Mouse (Mus musculus) ES-E14 (cell line): Measurements from ENCODE around the gene Wdcp. TPM values are rescaled to one million over a fixed set of nuclear protein-coding genes. Genes with fewer than 3 reads are reported as not detected.

Experiments
- DNase-seq: peaks from one replicate; pipeline ENCODE4 v3.0.0-alpha.2; 2013; ENCODE audit warnings: low read depth, low spot score
- H3K27ac ChIP-seq: 2 replicates; pipeline ENCODE4 v1.5.1; 2012; ENCODE audit warnings: low read depth, mild to moderate bottlenecking, low read length, moderate library complexity, mixed read lengths; ENCODE audit not compliant: poor library complexity, insufficient read depth, severe bottlenecking
- H3K36me3 ChIP-seq: 2 replicates; pipeline ENCODE4 v1.6.1; 2012; ENCODE audit warnings: mild to moderate bottlenecking, low read length, moderate library complexity, mixed read lengths; ENCODE audit not compliant: control insufficient read depth, poor library complexity, insufficient read depth, severe bottlenecking
- H3K4me1 ChIP-seq, 2 experiments: fragments of 150-350 bp in 1 of 2; sonication (generic) in 1 of 2; 2 replicates each; pipeline ENCODE4 v1.6.1; 2012; ENCODE audit warnings: low read length in 2 of 2, mild to moderate bottlenecking in 1 of 2, mixed read lengths in 1 of 2; ENCODE audit not compliant: control insufficient read depth in 2 of 2, insufficient read depth in 2 of 2, poor library complexity in 1 of 2
- H3K4me3 ChIP-seq, 2 experiments: fragments of 150-350 bp in 1 of 2; sonication (generic) in 1 of 2; 2 replicates each; pipeline ENCODE4 v1.5.1; 2012; ENCODE audit warnings: low read length in 2 of 2, low read depth in 1 of 2, mild to moderate bottlenecking in 1 of 2, mixed read lengths in 1 of 2; ENCODE audit not compliant: insufficient read depth in 1 of 2, poor library complexity in 1 of 2, severe bottlenecking in 1 of 2
- H3K9ac ChIP-seq: 2 replicates; pipeline ENCODE4 v1.6.1; 2012; ENCODE audit warnings: low read depth, mild to moderate bottlenecking, low read length, mixed read lengths; ENCODE audit not compliant: poor library complexity, insufficient read depth, severe bottlenecking
- H3K9me3 ChIP-seq: fragments of 150-350 bp; sonication (generic); 2 replicates; pipeline ENCODE4 v1.6.1; 2012; ENCODE audit warnings: low read depth, mild to moderate bottlenecking, low read length; ENCODE audit not compliant: control insufficient read depth, insufficient read depth
- CHD2 ChIP-seq: IDR thresholded peaks from 2 replicates; pipeline ENCODE4 v1.6.1; 2014; ENCODE audit warnings: mild to moderate bottlenecking, low read depth, low read length, inconsistent platforms
- HCFC1 ChIP-seq: IDR thresholded peaks from 2 replicates; pipeline ENCODE4 v1.6.1; 2012; ENCODE audit warnings: low read length, inconsistent platforms, borderline replicate concordance; ENCODE audit not compliant: insufficient read depth
- MAFK ChIP-seq: IDR thresholded peaks from 2 replicates; pipeline ENCODE4 v1.6.1; 2014; ENCODE audit warnings: mild to moderate bottlenecking, low read depth, low read length, inconsistent platforms; ENCODE audit not compliant: insufficient read depth
- ZC3H11A ChIP-seq: IDR thresholded peaks from 2 replicates; pipeline ENCODE4 v1.6.1; 2012; ENCODE audit warnings: low read depth, mild to moderate bottlenecking, inconsistent platforms, low read length, borderline replicate concordance
- ZNF384 ChIP-seq: IDR thresholded peaks from 2 replicates; pipeline ENCODE4 v1.6.1; 2012; ENCODE audit warnings: low read depth, low read length, inconsistent platforms
- in situ Hi-C, 2 experiments: fragments of 600-800 bp; cut with MboI; formaldehyde crosslinking; loops; one replicate each; pipeline ENCODE4 v1.15.1; 2025; ENCODE audit warnings: low sequenced_read_pairs in 2 of 2, inconsistent platforms in 1 of 2; ENCODE audit not compliant: unreplicated experiment in 2 of 2
- total RNA-seq: library from RNA; depleted of rRNA; stranded (reverse); fragments of 300-350 nt; gene quantifications from 2 replicates; pipeline ENCODE4 v1.2.3, GENCODE M21; 2012

The Wdcp gene
- total RNA-seq, 1 experiment, result 19.5 TPM

DNA sequence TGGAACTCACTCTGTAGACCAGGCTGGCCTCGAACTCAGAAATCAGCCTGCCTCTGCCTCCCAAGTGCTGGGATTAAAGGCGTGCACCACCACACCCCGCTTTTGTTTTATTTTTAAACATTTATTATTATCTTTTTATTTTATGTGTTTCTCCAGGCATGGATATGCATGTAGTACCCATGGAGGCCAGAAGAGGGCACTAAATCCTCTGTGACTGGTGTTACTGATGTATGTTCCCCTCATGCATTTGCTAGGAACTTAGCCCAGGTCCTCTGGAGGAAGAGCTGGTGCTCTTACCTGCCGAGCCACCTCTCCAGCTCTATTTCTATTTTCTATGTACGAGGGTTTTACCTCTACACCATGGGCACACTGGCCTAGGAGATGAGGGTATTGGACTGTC lies 13.1 kb downstream of the Wdcp start:
- in situ Hi-C loops, result no loop called here
- no peaks in the 10 kb centered on the region for H3K9me3 ChIP-seq
- no peak overlapping the region for H3K9ac ChIP-seq
- H3K36me3 ChIP-seq, result peaks cover 16% of the 10 kb centered on the region
- TF ChIP-seq ZC3H11A (peak; percentile 34), CHD2 (no peak)
- no peak overlapping the region for H3K27ac ChIP-seq
- H3K4me1 ChIP-seq, result peaks cover 4 to 11% of the 10 kb centered on the region in 2 experiments; a peak in 3 of 4 replicates
- no peak for DNase-seq
- no peak overlapping the region for H3K4me3 ChIP-seq

DNA sequence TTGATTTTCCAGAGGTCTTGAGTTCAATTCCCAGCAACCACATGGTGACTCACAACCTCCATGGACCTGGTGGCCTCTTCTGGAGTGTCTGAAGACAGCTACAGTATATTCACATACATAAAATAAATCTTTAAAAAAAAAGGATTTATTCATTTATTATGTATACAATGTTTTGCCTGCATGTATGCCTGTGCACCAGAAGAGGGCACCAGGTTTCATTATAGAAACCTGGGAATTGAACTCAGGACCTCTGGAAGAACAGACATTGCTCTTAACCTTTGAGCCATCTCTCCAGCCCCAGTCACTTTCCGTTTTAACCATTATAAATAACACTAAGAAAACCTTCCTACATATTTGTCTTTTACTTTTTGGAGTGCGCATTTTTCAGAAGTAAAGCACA lies 13.7 kb downstream of the Wdcp start:
- Histone ChIP-seq H3K4me1 (peaks cover 4 to 9% of the 10 kb centered on the region in 2 experiments; a peak in 2 of 4 replicates), H3K36me3 (peaks cover 14% of the 10 kb centered on the region), H3K9ac (no peak overlapping the region), H3K27ac (no peak overlapping the region), H3K9me3 (no peaks in the 10 kb centered on the region), H3K4me3 (no peak overlapping the region)
- no peak for DNase-seq
- in situ Hi-C loops, result no loop called here
- no peak for TF ChIP-seq CHD2
- no peak for TF ChIP-seq ZNF384
- no peak for TF ChIP-seq MAFK
- TF ChIP-seq HCFC1, result no peak
- no peak for TF ChIP-seq ZC3H11A

DNA sequence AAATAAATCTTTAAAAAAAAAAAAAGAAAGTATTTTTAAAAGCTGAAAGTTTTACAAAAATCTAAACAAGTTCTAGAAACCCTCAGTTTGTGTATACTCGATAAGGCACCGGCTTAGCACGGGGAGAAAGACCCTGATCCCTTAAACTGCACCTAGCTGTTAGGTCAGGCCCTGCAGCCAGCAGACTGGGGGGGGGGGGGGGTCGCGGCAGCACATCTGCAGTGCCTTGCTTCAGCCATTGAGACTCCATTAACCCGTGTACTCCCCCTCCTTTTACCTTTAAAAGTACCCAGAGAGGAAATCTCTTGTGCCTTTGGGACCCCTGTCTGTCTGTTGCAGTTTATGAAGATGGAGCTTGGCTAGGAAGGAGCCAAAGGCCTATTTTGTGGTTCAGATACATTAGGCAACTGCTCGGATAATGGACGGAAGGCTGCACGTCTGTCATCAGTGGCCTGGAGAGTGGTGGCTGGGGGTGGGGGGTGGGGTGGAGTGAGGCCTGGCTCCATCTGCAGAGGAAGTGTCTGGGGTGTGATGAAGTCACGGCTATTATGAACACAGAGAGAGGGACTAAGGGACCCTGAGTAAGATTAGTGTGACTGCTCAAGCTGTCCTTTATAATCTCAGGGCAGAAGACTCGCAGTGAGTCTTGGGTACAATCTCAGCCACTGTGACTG lies 16.3 kb downstream of the Wdcp start:
- no peak overlapping the region for H3K9ac ChIP-seq
- no peaks in the 10 kb centered on the region for H3K9me3 ChIP-seq
- peaks cover 9% of the 10 kb centered on the region for H3K36me3 ChIP-seq
- H3K27ac ChIP-seq, result no peak overlapping the region
- TF ChIP-seq MAFK, result no peak
- TF ChIP-seq ZNF384, result no peak
- TF ChIP-seq ZC3H11A, result no peak
- TF ChIP-seq CHD2, result no peak
- H3K4me1 ChIP-seq, result peaks cover 4 to 9% of the 10 kb centered on the region in 2 experiments; a peak in 2 of 4 replicates
- H3K4me3 ChIP-seq, result no peak overlapping the region
- in situ Hi-C loops, result no loop called here
- DNase-seq, result no peak

DNA sequence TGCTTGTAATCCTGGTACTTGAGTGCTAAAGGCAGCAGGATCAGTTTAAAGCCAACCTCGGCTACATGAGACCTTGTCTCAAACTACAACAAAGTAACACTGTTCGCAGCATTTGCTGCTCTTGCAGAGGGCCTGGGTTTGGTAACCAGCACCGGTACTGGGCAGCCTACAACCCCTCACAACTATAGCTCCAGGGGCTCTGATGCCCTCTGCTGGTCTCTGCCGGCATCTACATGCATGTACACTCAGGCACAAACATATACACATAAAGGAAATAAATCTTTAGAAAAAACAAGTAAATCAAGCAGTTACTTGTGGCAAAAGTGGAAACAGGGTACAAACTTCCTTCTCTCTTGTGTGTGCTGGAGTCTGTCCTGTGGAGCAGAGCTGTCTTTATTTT lies 19.6 kb downstream of the Wdcp start:
- H3K9ac ChIP-seq, result no peak overlapping the region
- no peak for DNase-seq
- H3K9me3 ChIP-seq, result no peaks in the 10 kb centered on the region
- H3K4me1 ChIP-seq, result peaks cover 4 to 9% of the 10 kb centered on the region in 2 experiments; a peak in 2 of 4 replicates
- in situ Hi-C loops, result no loop called here
- no peak for TF ChIP-seq ZNF384
- TF ChIP-seq HCFC1, result no peak
- TF ChIP-seq ZC3H11A, result no peak; the same call in 1 of the 2 replicates
- no peak for TF ChIP-seq MAFK
- no peak for TF ChIP-seq CHD2
- peaks cover 3% of the 10 kb centered on the region; the same call in 1 of the 2 replicates for H3K36me3 ChIP-seq
- no peak overlapping the region for H3K4me3 ChIP-seq
- H3K27ac ChIP-seq, result no peak overlapping the region

DNA sequence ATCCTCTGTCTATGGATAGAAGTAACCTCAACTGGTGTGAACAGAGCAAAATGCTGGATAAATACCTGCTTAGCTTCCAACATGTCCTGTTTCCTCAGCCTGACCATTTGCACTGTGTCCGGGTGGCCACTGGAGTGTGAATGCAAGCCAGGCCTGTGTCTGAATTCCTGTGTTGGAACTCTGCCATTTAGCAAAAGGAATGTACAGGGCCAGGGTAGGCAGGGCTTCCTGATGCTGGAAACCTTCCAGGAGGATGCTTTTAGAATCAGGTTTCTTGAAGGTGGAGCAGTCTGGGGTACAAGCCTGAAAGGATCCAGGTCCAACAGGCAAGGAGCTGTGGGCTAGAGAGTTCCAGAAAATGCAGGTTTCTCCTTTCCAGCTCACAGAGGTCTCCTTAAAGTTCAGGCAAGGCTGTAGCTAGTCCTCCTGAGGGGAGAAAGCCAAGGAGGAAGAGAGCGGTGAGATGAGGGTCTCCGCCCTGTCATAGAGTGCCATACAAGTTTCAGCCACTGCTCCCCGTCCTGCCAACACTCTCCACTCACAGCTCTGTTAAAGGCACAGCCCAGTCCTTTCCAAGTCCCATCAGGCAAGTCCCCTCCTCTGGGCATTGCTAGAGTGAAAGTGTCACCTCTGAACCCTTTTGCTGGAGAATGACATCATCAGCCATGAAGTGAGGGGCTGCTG lies 20.7 kb downstream of the Wdcp start:
- H3K9ac ChIP-seq, result no peak overlapping the region
- DNase-seq, result no peak
- no peak overlapping the region for H3K27ac ChIP-seq
- no peak overlapping the region for H3K4me3 ChIP-seq
- TF ChIP-seq HCFC1 (no peak), MAFK (no peak), CHD2 (no peak), ZC3H11A (no peak), ZNF384 (no peak)
- no peaks in the 10 kb centered on the region for H3K36me3 ChIP-seq
- no peaks in the 10 kb centered on the region for H3K9me3 ChIP-seq
- H3K4me1 ChIP-seq, result peaks cover 4 to 9% of the 10 kb centered on the region in 2 experiments; a peak in 2 of 4 replicates
- in situ Hi-C loops, result no loop called here
